12 mouse cellular contexts compared by ENCODE assay signal in genomic region chr5:81345436-81346131, GRCm38 (mm10).
DNase-seq lines count a peak whose midpoint lies in the region; TF ChIP-seq lines count a peak whose summit lies in the region.
"Had no signal": no experiment of that assay in that cellular context is flagged by ENCODE, and none has a peak within 500 bp of the region (broad histone marks: within the 10 kb centered on the region; RNA-seq: fewer than 3 reads in every experiment).

No protein-coding gene starts in this region.

- no peak overlapping the region for H3K4me3 ChIP-seq in heart, adult 2 months
- H3K4me3 ChIP-seq in heart, embryonic 10.5 days, result no peak overlapping the region
- H3K4me3 ChIP-seq: forebrain, embryonic 10.5 days had no signal

- no peak overlapping the region for H3K9ac ChIP-seq in heart, adult 2 months (ENCODE audit: low read depth, low read length)

- 55% methylated on average over 9 of the region's 9 CpGs for WGBS in heart, adult 2 months
- WGBS in heart, embryonic 10.5 days, result 66% methylated on average over 9 of the region's 9 CpGs

- H3K27me3 ChIP-seq in heart, adult 2 months (ENCODE audit: control insufficient read depth, insufficient read depth, low read length), result no peaks in the 10 kb centered on the region
- no peaks in the 10 kb centered on the region for H3K27me3 ChIP-seq in heart, embryonic 10.5 days (ENCODE audit: insufficient read depth, poor library complexity, severe bottlenecking)
- H3K27me3 ChIP-seq: CH12.LX had no signal

- DNase-seq in heart, adult 2 months, result peak; percentile 8 to 20
- DNase-seq in heart, embryonic 10.5 days (ENCODE audit: low spot score), result no peak
- peak; percentile 45 for DNase-seq in embryo, embryonic 10 days (ENCODE audit: low spot score)
- DNase-seq in fat pad, adult 2 months (ENCODE audit: extremely low read depth, low read depth, low spot score), result peak; percentile 88
- DNase-seq in lung, postnatal 25 days (ENCODE audit: low spot score), result peak; percentile 24
- no peak for DNase-seq in adipocyte (ENCODE audit: low spot score)
- DNase-seq in cerebellum, postnatal 4 days (ENCODE audit: low spot score in 2 of 2), result no peak
- DNase-seq in adrenal gland, adult 18-20 months (ENCODE audit: low spot score in 2 of 2), result no peak
- DNase-seq: spleen, adult 18-20 months; thymus, postnatal 25 days had no signal

- no peak for TF ChIP-seq EP300 in heart, adult 2 months (IDR thresholded peaks at IDR 0.05; ENCODE audit: insufficient read depth, low read depth, low read length)

- no peaks in the 10 kb centered on the region for H3K79me2 ChIP-seq in heart, adult 2 months (replicated peaks; ENCODE audit: control insufficient read depth, insufficient read depth, low read length)

- no peak overlapping the region for H3K27ac ChIP-seq in heart, adult 2 months
- no peak overlapping the region for H3K27ac ChIP-seq in heart, embryonic 10.5 days
- H3K27ac ChIP-seq: forebrain, embryonic 10.5 days had no signal

- TF ChIP-seq CTCF in heart, adult 2 months (IDR thresholded peaks at IDR 0.05), result no peak

- intact Hi-C loops in heart, adult 2 months (cut with DNase I), result no loop called here

- no peaks in the 10 kb centered on the region for H3K4me1 ChIP-seq in heart, adult 2 months (ENCODE audit: control insufficient read depth, insufficient read depth, low read length)
- no peaks in the 10 kb centered on the region for H3K4me1 ChIP-seq in heart, embryonic 10.5 days

- H3K36me3 ChIP-seq in heart, adult 2 months (ENCODE audit: control insufficient read depth, insufficient read depth, low read length), result no peaks in the 10 kb centered on the region
- H3K36me3 ChIP-seq in heart, embryonic 10.5 days, result no peaks in the 10 kb centered on the region
- H3K36me3 ChIP-seq: forebrain, embryonic 10.5 days had no signal

- H3K9me3 ChIP-seq in heart, embryonic 10.5 days, result no peaks in the 10 kb centered on the region
- H3K9me3 ChIP-seq: forebrain, embryonic 10.5 days had no signal

- TF ChIP-seq POLR2A in heart, adult 2 months (IDR thresholded peaks at IDR 0.05; ENCODE audit: insufficient read depth, low read depth, low read length), result no peak

Comparison
In these comparisons a context has a peak if more than half of its experiments do, and no peak if none do; other contexts are left out.
1. DNase-seq: peak in heart, adult 2 months (2 of 2), embryo, embryonic 10 days (single experiment), fat pad, adult 2 months (single experiment) and lung, postnatal 25 days (single experiment); none in heart, embryonic 10.5 days (single experiment), adipocyte (single experiment), cerebellum, postnatal 4 days (0 of 2) and adrenal gland, adult 18-20 months (0 of 2).